Mouse (Mus musculus) liver, embryonic 11.5 days (tissue): Measurements from ENCODE around the gene Macrod1. TPM values are rescaled to one million over a fixed set of nuclear protein-coding genes. Genes with fewer than 3 reads are reported as not detected.
A peak's percentile ranks its signal among the peaks of the same experiment; 100 is the strongest.

Source experiments
- ATAC-seq: fragments of 200-750 bp; cut with Nextera tagmentation; replicated peaks from 2 replicates; pipeline ENCODE4 v1.8.0; 2017; ENCODE audit warnings: moderate number of reproducible peaks, mild to moderate bottlenecking, moderate TSS enrichment, moderate library complexity; ENCODE audit not compliant: low FRiP score
- DNase-seq: peaks from one replicate; pipeline ENCODE4 v3.0.0-alpha.2; 2017; ENCODE audit warnings: low spot score
- H3K27ac ChIP-seq: fragments of 300-500 bp; sonication (generic); 2 replicates; pipeline ENCODE4 v1.5.1; 2014; ENCODE audit warnings: mild to moderate bottlenecking, low read depth, low read length, control low read depth
- H3K27me3 ChIP-seq: fragments of 300-500 bp; sonication (generic); replicated peaks from 2 replicates; pipeline ENCODE4 v1.6.1; 2014; ENCODE audit warnings: low read length, mixed read lengths; ENCODE audit not compliant: control insufficient read depth, insufficient read depth
- H3K36me3 ChIP-seq: fragments of 300-500 bp; sonication (generic); 2 replicates; pipeline ENCODE4 v1.6.1; 2014; ENCODE audit warnings: mild to moderate bottlenecking, low read length, moderate library complexity, mixed read lengths; ENCODE audit not compliant: control insufficient read depth, insufficient read depth
- H3K4me1 ChIP-seq: fragments of 300-500 bp; sonication (generic); replicated peaks from 2 replicates; pipeline ENCODE4 v1.6.1; 2014; ENCODE audit warnings: low read length, mixed read lengths; ENCODE audit not compliant: control insufficient read depth, insufficient read depth
- H3K4me2 ChIP-seq: fragments of 300-500 bp; sonication (generic); 2 replicates; pipeline ENCODE4 v1.6.1; 2014; ENCODE audit warnings: mild to moderate bottlenecking, control low read depth, moderate library complexity
- H3K4me3 ChIP-seq: fragments of 300-500 bp; sonication (generic); 2 replicates; pipeline ENCODE4 v1.5.1; 2014; ENCODE audit warnings: low read depth, low read length, control low read depth
- H3K9ac ChIP-seq: fragments of 300-500 bp; sonication (generic); 2 replicates; pipeline ENCODE4 v1.6.1; 2014; ENCODE audit warnings: low read depth, low read length, control low read depth
- H3K9me3 ChIP-seq: fragments of 300-500 bp; sonication (generic); 2 replicates; pipeline ENCODE4 v1.6.1; 2016; ENCODE audit warnings: low read length, inconsistent platforms, mixed read lengths; ENCODE audit not compliant: control insufficient read depth
- WGBS: fragments of 180-500 bp; shearing (Covaris S2); extraction: QIAGEN DNeasy Blood & Tissue Kit; methylation state at CpG from one replicate; pipeline ENCODE4 v1.1.7; 2014; 5-methylcytosine and 5-hydroxymethylcytosine counted together
- polyA plus RNA-seq: library from polyadenylated mRNA; unstranded; fragments of >200 nt; fragmentation: Nextera tagmentation; extraction: Ambion mirVana; gene quantifications from 2 replicates; pipeline ENCODE4 v1.2.1, GENCODE M21; 2014

Gene Macrod1
- polyA plus RNA-seq, 1 experiment from 2014 or later: 5.9 TPM

- WGBS: 31% methylated on average over 3 of the region's 3 CpGs
- Histone ChIP-seq H3K27me3 (no peaks in the 10 kb centered on the region), H3K4me1 (peaks cover 20% of the 10 kb centered on the region), H3K4me3 (no peak overlapping the region; the same call in 1 of the 2 replicates), H3K4me2 (peak overlapping the region; percentile 75), H3K9ac (peak overlapping the region; percentile 81; the same call in 1 of the 2 replicates), H3K27ac (peak overlapping the region; percentile 88), H3K9me3 (no peaks in the 10 kb centered on the region), H3K36me3 (peaks cover 44% of the 10 kb centered on the region)
- peak; percentile 19; the same call in 1 of the 2 replicates for ATAC-seq
- no peak for DNase-seq
These were observed 36.4 kb upstream of the Macrod1 start for GRCm38 (mm10) chr19:7020224-7020641.

- peaks cover 72% of the 10 kb centered on the region for H3K36me3 ChIP-seq
- no peak for ATAC-seq
- no peaks in the 10 kb centered on the region for H3K9me3 ChIP-seq
- H3K9ac ChIP-seq: no peak overlapping the region
- no peak overlapping the region for H3K27ac ChIP-seq
- no peak for DNase-seq
- no peaks in the 10 kb centered on the region for H3K4me1 ChIP-seq
- H3K4me3 ChIP-seq: no peak overlapping the region
- no peak overlapping the region for H3K4me2 ChIP-seq
- no peaks in the 10 kb centered on the region for H3K27me3 ChIP-seq
- 95% methylated on average over 5 of the region's 5 CpGs for WGBS
These were observed 27.1 kb upstream of the Macrod1 start for GRCm38 (mm10) chr19:7029531-7029930.

- H3K36me3 ChIP-seq: peaks cover 53% of the 10 kb centered on the region
- ATAC-seq: no peak
- WGBS: 91% methylated on average over 5 of the region's 5 CpGs
These were observed 22.6 kb upstream of the Macrod1 start for GRCm38 (mm10) chr19:7034006-7034405.

GRCm38 (mm10) chr19:7039088-7039720 is 17.4 kb upstream of the Macrod1 start:
- peak; percentile 72 for DNase-seq
- Histone ChIP-seq H3K9me3 (no peaks in the 10 kb centered on the region), H3K27ac (peak overlapping the region; percentile 90), H3K4me2 (peak overlapping the region; percentile 87), H3K27me3 (no peaks in the 10 kb centered on the region), H3K4me3 (peak overlapping the region; percentile 74), H3K36me3 (peaks cover 11% of the 10 kb centered on the region), H3K4me1 (peaks cover 22% of the 10 kb centered on the region), H3K9ac (peak overlapping the region; percentile 98)
- peak; percentile 6 for ATAC-seq
- WGBS: 2% methylated on average over 33 of the region's 35 CpGs

More at GRCm38 (mm10) chr19:7034006-7034405, 22.6 kb upstream of the Macrod1 start:
- Histone ChIP-seq H3K27me3 (no peaks in the 10 kb centered on the region), H3K27ac (no peak overlapping the region), H3K9ac (no peak overlapping the region), H3K4me3 (no peak overlapping the region), H3K4me2 (no peak overlapping the region), H3K4me1 (peaks cover 17% of the 10 kb centered on the region), H3K9me3 (no peaks in the 10 kb centered on the region)
- no peak for DNase-seq

- H3K9me3 ChIP-seq: no peaks in the 10 kb centered on the region
- no peaks in the 10 kb centered on the region for H3K27me3 ChIP-seq
- DNase-seq: peak; percentile 94
- under 1% methylated on average over 49 of the region's 49 CpGs for WGBS
- H3K4me3 ChIP-seq: peak within 1 kb of the TSS; percentile 74
- peak within 1 kb of the TSS; percentile 98 for H3K9ac ChIP-seq
- H3K4me1 ChIP-seq: peaks cover 22% of the 10 kb centered on the region
- H3K27ac ChIP-seq: peak within 1 kb of the TSS; percentile 92
- peaks cover 8% of the 10 kb centered on the region for H3K36me3 ChIP-seq
- peak; percentile 99 for ATAC-seq
- peak within 1 kb of the TSS; percentile 98 for H3K4me2 ChIP-seq
These were observed 16.6 kb upstream of the Macrod1 start, which contains the start of gene Stip1 for GRCm38 (mm10) chr19:7039841-7040636. TSS of gene Stip1 (minus strand) at chr19:7039967.

GRCm38 (mm10) chr19:7040637-7041130 is 15.9 kb upstream of the Macrod1 start:
- Histone ChIP-seq H3K4me2 (peak overlapping the region; percentile 98), H3K4me3 (peak overlapping the region; percentile 64), H3K9me3 (no peaks in the 10 kb centered on the region), H3K4me1 (peaks cover 22% of the 10 kb centered on the region), H3K27ac (peak overlapping the region; percentile 92), H3K36me3 (peaks cover 2% of the 10 kb centered on the region; the same call in 1 of the 2 replicates), H3K27me3 (no peaks in the 10 kb centered on the region), H3K9ac (peak overlapping the region; percentile 88)
- DNase-seq (no peak), ATAC-seq (peak; percentile 1; the same call in 1 of the 2 replicates)
- 17% methylated on average over 13 of the region's 13 CpGs for WGBS

- Histone ChIP-seq H3K4me3 (peak overlapping the region; percentile 64), H3K9ac (peak overlapping the region; percentile 88; the same call in 1 of the 2 replicates), H3K4me2 (peak overlapping the region; percentile 98), H3K36me3 (peaks cover 2% of the 10 kb centered on the region; the same call in 1 of the 2 replicates), H3K4me1 (peaks cover 22% of the 10 kb centered on the region), H3K9me3 (no peaks in the 10 kb centered on the region), H3K27me3 (no peaks in the 10 kb centered on the region), H3K27ac (peak overlapping the region; percentile 92)
- whole genome bisulfite sequencing: 92% methylated on average over 2 of the region's 2 CpGs
- ATAC-seq (no peak), DNase-seq (no peak)
These were observed 15.4 kb upstream of the Macrod1 start for GRCm38 (mm10) chr19:7041171-7041570.

GRCm38 (mm10) chr19:7044279-7044678 is 12.3 kb upstream of the Macrod1 start:
- Histone ChIP-seq H3K36me3 (no peaks in the 10 kb centered on the region), H3K9ac (no peak overlapping the region), H3K9me3 (no peaks in the 10 kb centered on the region), H3K27ac (no peak overlapping the region), H3K4me3 (no peak overlapping the region), H3K4me1 (peaks cover 5% of the 10 kb centered on the region), H3K4me2 (no peak overlapping the region), H3K27me3 (no peaks in the 10 kb centered on the region)
- DNase-seq: no peak
- ATAC-seq: no peak
- 72% methylated on average over 4 of the region's 4 CpGs for WGBS
